Mouse (Mus musculus) heart, postnatal 0 days (tissue): ENCODE results near the gene Dicer1. TPM values are rescaled to one million over a fixed set of nuclear protein-coding genes. Genes with fewer than 3 reads are reported as not detected.

Source experiments
- ATAC-seq: fragments of 200-750 bp; cut with Nextera tagmentation; 2 replicates; pipeline ENCODE4 v1.8.0; 2017; ENCODE audit warnings: low read depth, moderate number of reproducible peaks, moderate library complexity; ENCODE audit not compliant: insufficient read depth
- DNase-seq: peaks from one replicate; pipeline ENCODE4 v3.0.0-alpha.2; 2016; ENCODE audit warnings: low spot score
- H3K27ac ChIP-seq: fragments of 300-500 bp; sonication (generic); 2 replicates; pipeline ENCODE4 v1.5.1; 2014; ENCODE audit warnings: low read depth, mild to moderate bottlenecking
- H3K27me3 ChIP-seq: fragments of 300-500 bp; sonication (generic); 2 replicates; pipeline ENCODE4 v1.6.1; 2014; ENCODE audit warnings: low read length, mixed read lengths; ENCODE audit not compliant: control insufficient read depth, insufficient read depth
- H3K36me3 ChIP-seq: fragments of 300-500 bp; sonication (generic); replicated peaks from 2 replicates; pipeline ENCODE4 v1.6.1; 2014; ENCODE audit warnings: low read length, mixed read lengths; ENCODE audit not compliant: control insufficient read depth, insufficient read depth
- H3K4me1 ChIP-seq: fragments of 300-500 bp; sonication (generic); 2 replicates; pipeline ENCODE4 v1.6.1; 2014; ENCODE audit warnings: antibody characterized with exemption; ENCODE audit not compliant: control insufficient read depth, insufficient read depth
- H3K4me2 ChIP-seq: fragments of 300-500 bp; sonication (generic); 2 replicates; pipeline ENCODE4 v1.6.1; 2014; ENCODE audit warnings: low read depth, mild to moderate bottlenecking, low read length, moderate library complexity
- H3K4me3 ChIP-seq: fragments of 300-500 bp; sonication (generic); 2 replicates; pipeline ENCODE4 v1.5.1; 2014; ENCODE audit warnings: low read depth, low read length
- H3K9ac ChIP-seq: fragments of 300-500 bp; sonication (generic); replicated peaks from 2 replicates; pipeline ENCODE4 v1.6.1; 2014; ENCODE audit warnings: low read depth, low read length, mixed read lengths
- H3K9me3 ChIP-seq: fragments of 300-500 bp; sonication (generic); replicated peaks from 2 replicates; pipeline ENCODE4 v1.6.1; 2016; ENCODE audit warnings: low read length; ENCODE audit not compliant: control insufficient read depth
- CTCF ChIP-seq: IDR thresholded peaks from 2 replicates; pipeline ENCODE4 v1.5.1; 2016; ENCODE audit warnings: antibody characterized with exemption, control low read depth, low read depth
- EP300 ChIP-seq: IDR thresholded peaks from 2 replicates; pipeline ENCODE4 v1.6.1; 2016; ENCODE audit warnings: antibody characterized with exemption, low read depth
- WGBS: fragments of 180-500 bp; shearing (Covaris S2); extraction: QIAGEN DNeasy Blood & Tissue Kit; methylation state at CpG from one replicate; pipeline ENCODE4 v1.1.7; 2014; 5-methylcytosine and 5-hydroxymethylcytosine counted together
- polyA plus RNA-seq: library from polyadenylated mRNA; unstranded; fragments of >200 nt; fragmentation: Nextera tagmentation; extraction: Ambion mirVana; gene quantifications from 2 replicates; pipeline ENCODE4 v1.2.1, GENCODE M21; 2015
- total RNA-seq: library from RNA; depleted of rRNA; stranded (reverse); fragments of >200 nt; gene quantifications from 2 replicates; pipeline ENCODE4 v1.2.3, GENCODE M21; 2014; ENCODE audit warnings: low replicate concordance

Gene Dicer1
- total and polyA plus RNA-seq, 2 experiments from 2014 or later = 14.3 to 32.1 TPM

DNA sequence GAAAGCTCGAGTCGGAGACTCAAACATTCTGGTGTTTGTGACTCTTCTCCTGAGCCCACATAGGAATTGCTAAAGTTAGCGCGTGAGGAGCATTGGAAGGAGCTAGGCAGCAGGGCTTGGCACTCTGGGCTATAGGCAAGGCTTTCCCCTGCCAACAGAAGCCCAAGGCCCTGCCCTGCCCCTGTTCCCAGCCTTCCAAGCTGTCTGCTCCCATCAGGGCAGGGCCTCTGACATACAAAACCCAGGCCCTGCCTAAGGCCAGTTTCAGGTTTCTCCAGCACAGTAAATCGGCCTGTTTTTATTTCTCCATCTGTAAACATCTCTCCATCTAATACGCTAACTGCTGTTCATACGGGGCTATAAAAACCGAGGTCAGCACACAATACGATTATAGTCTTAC lies 86.2 kb downstream of the Dicer1 start:
- Histone ChIP-seq H3K9me3 (no peaks in the 10 kb centered on the region), H3K4me1 (no peaks in the 10 kb centered on the region), H3K36me3 (no peaks in the 10 kb centered on the region), H3K27ac (no peak overlapping the region), H3K27me3 (no peaks in the 10 kb centered on the region), H3K9ac (no peak overlapping the region), H3K4me2 (no peak overlapping the region), H3K4me3 (no peak overlapping the region)
- 80% methylated on average over 9 of the region's 9 CpGs for WGBS
- ATAC-seq (no peak), DNase-seq (no peak)
- no peak for TF ChIP-seq CTCF
- TF ChIP-seq EP300 = no peak

DNA sequence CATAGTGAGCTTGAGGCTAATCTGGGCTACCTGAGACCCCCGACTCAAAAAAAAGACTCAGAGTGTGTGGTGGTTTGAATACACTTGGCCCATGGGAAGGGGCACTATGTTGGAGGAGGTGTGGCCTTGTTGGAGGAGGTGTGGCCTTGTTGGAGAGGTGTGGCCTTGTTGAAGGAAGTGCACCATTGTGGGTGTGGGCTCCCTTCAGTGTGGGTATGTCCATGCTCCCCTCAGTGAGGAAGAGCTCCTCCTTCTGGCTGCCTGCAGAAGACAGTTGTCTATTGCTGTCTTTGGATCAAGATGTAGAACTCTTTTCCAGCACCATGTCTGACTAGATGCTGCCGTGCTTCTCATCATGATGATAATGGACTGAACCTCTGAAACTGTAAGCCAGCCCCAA lies 95.6 kb downstream of the Dicer1 start:
- H3K27ac ChIP-seq = no peak overlapping the region
- H3K4me1 ChIP-seq = no peaks in the 10 kb centered on the region
- H3K9ac ChIP-seq = no peak overlapping the region
- 86% methylated on average over 2 of the region's 2 CpGs for WGBS
- no peaks in the 10 kb centered on the region for H3K9me3 ChIP-seq
- no peak overlapping the region for H3K4me3 ChIP-seq
- H3K27me3 ChIP-seq = no peaks in the 10 kb centered on the region
- TF ChIP-seq CTCF (no peak), EP300 (no peak)
- ATAC-seq = no peak
- DNase-seq = no peak
- H3K4me2 ChIP-seq = no peak overlapping the region
- no peaks in the 10 kb centered on the region for H3K36me3 ChIP-seq

DNA sequence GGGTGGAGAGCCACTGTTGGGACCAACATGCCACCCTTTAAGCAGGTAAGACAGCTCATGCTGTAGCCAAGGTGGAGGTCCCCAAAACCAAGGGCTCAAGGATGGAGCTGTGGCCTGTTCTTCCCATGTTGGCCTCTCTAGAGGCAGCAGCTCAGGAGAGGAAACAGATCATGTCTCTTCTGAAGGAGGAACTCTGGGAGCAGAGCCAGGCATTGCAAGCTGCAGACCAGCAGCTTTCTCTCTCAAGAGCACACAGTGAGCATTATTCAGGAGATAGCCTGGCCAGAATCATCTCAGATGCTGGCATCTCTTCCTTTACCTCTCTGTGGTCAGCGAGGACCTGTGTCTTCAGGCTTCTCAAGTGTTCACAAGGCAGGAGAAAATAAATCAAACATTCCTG lies 96.7 kb downstream of the Dicer1 start:
- no peaks in the 10 kb centered on the region for H3K4me1 ChIP-seq
- H3K36me3 ChIP-seq = no peaks in the 10 kb centered on the region
- no peak overlapping the region for H3K27ac ChIP-seq
- DNase-seq (no peak), ATAC-seq (no peak)
- H3K9ac ChIP-seq = no peak overlapping the region
- no peaks in the 10 kb centered on the region for H3K9me3 ChIP-seq
- TF ChIP-seq EP300 (no peak), CTCF (no peak)
- no peak overlapping the region for H3K4me2 ChIP-seq
- H3K27me3 ChIP-seq = no peaks in the 10 kb centered on the region
- H3K4me3 ChIP-seq = no peak overlapping the region
- WGBS = 56% methylated on average over 1 of the region's 1 CpGs

DNA sequence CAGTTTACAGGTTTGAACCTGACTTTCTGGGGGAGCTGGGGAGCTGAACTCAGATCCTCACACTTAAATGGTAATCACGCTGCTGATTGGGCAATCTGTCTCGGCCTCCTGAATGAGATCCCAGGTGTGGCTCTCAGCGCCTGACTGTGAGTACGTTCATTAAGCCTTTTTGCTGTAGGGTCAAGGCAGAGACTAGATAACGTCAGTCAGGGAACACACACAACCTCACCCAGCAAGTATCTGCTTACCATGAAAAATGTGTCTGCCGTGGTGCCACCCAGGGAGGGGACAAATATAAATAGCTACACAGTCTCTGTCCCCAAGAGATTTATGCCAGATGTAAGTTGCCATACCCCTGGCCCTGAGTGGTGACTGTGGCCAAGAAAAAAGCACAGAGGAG lies 99.7 kb downstream of the Dicer1 start:
- no peak for ATAC-seq
- Histone ChIP-seq H3K9me3 (no peaks in the 10 kb centered on the region), H3K9ac (no peak overlapping the region), H3K36me3 (no peaks in the 10 kb centered on the region), H3K27me3 (0 out of 2 replicates have a peak, but pooled peaks cover 4% of the 10 kb centered on the region), H3K4me2 (no peak overlapping the region), H3K4me3 (no peak overlapping the region), H3K27ac (no peak overlapping the region), H3K4me1 (no peaks in the 10 kb centered on the region)
- TF ChIP-seq EP300 (no peak), CTCF (no peak)
- 33% methylated on average over 6 of the region's 6 CpGs for WGBS
- no peak for DNase-seq

DNA sequence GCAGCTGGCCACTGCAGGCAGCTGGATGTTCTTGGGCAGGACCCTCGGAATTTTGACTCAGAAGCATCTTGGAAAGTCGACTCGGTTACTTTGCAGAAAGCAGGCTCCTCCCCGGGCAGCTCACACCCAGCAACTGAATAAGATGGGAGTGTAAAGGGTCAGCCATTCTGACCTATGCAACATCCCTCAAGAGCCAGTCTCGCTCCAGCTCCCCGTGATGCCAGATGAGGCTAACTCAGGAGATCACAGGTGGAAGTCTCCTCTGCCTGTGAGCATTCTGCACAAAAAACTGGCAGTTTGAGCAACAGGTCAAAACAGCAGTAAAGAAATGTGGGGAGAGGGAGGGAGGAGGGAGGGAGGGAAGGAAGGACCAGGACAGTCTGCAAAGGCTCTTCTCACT lies 100.5 kb downstream of the Dicer1 start:
- Histone ChIP-seq H3K36me3 (no peaks in the 10 kb centered on the region), H3K4me3 (no peak overlapping the region), H3K4me2 (no peak overlapping the region), H3K4me1 (no peaks in the 10 kb centered on the region), H3K27ac (no peak overlapping the region), H3K9me3 (no peaks in the 10 kb centered on the region), H3K27me3 (0 out of 2 replicates have a peak, but pooled peaks cover 4% of the 10 kb centered on the region), H3K9ac (no peak overlapping the region)
- DNase-seq = no peak
- 73% methylated on average over 6 of the region's 6 CpGs for WGBS
- no peak for ATAC-seq
- no peak for TF ChIP-seq EP300

DNA sequence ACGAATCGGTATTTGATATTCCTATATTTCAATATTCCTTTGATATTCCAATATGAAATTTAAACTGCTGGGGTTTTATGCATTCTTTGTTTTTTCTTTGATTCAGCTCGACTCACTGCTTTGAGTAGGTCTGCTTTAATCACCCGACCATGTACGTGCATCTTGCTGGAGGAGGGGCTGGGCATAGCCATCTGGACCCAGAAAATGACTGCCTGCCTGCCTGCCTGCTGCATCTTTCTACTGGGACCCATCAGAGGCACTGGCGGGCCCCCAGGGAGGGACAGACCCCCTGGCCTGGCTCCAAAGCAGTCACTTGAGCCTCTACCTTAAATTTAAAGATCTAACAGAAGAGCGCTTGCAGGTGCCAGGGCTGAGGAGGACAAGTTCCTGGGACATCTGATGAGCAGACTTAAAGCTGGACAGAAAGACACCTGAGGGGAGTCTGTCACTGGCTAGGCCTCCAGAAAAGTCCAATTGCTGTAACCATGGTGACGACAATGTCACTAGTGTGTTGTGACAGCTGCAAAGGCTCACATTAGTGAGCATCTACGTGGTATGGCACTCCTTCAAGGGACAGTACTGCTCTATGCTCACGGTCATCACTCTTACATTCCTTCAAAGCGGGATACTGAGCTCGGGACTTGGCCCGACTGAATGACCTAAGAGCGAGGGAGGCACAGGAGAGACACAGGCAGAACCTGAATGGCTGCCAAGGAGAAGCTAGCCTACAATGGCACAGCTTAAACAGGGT lies 101.1 kb downstream of the Dicer1 start:
- Histone ChIP-seq H3K4me1 (no peaks in the 10 kb centered on the region), H3K9ac (no peak overlapping the region), H3K36me3 (no peaks in the 10 kb centered on the region), H3K4me3 (no peak overlapping the region), H3K27me3 (0 out of 2 replicates have a peak, but pooled peaks cover 4% of the 10 kb centered on the region), H3K4me2 (no peak overlapping the region), H3K27ac (no peak overlapping the region), H3K9me3 (no peaks in the 10 kb centered on the region)
- no peak for ATAC-seq
- TF ChIP-seq CTCF (no peak), EP300 (no peak)
- 68% methylated on average over 14 of the region's 14 CpGs for WGBS
- no peak for DNase-seq
